Mouse (Mus musculus) CH12.LX (cell line): Measurements from ENCODE around the gene Stt3b. TPM values are rescaled to one million over a fixed set of nuclear protein-coding genes. Genes with fewer than 3 reads are reported as not detected.

Experiments
- DNase-seq: peaks from one replicate; pipeline ENCODE4 v3.0.0-alpha.2; 2013; ENCODE audit errors: extremely low read depth
- H3K27ac ChIP-seq: 2 replicates; pipeline ENCODE4 v1.5.1; 2012; ENCODE audit warnings: low read depth, mild to moderate bottlenecking, control low read depth, moderate library complexity; ENCODE audit not compliant: insufficient read depth
- H3K27me3 ChIP-seq: replicated peaks from 2 replicates; pipeline ENCODE3; 2012; ENCODE audit warnings: inconsistent platforms
- H3K36me3 ChIP-seq, 2 experiments: replicated peaks in 1 of 2; 2 replicates each; pipeline versions ENCODE3 to v1.6.1; 2012; ENCODE audit warnings: inconsistent platforms in 1 of 2, low read length in 1 of 2, mild to moderate bottlenecking in 1 of 2, mixed read lengths in 1 of 2, moderate library complexity in 1 of 2; ENCODE audit not compliant: control insufficient read depth in 1 of 2, insufficient read depth in 1 of 2
- H3K4me1 ChIP-seq, 2 experiments: 2 replicates each; pipeline ENCODE4 v1.6.1; 2012; ENCODE audit warnings: inconsistent platforms in 1 of 2, moderate library complexity in 1 of 2; ENCODE audit not compliant: insufficient read depth in 2 of 2, control insufficient read depth in 1 of 2
- H3K4me2 ChIP-seq: 2 replicates; pipeline ENCODE4 v1.6.1; 2012; ENCODE audit warnings: low read depth, mild to moderate bottlenecking, control low read depth; ENCODE audit not compliant: poor library complexity, insufficient read depth, severe bottlenecking
- H3K4me3 ChIP-seq, 3 experiments: fragments of 150-350 bp in 1 of 3; sonication (generic) in 1 of 3; replicated peaks in 1 of 3; 2 replicates each; pipeline versions ENCODE3 to v1.5.1; 2011 to 2012; ENCODE audit warnings: low read depth in 2 of 3, low read length in 2 of 3, mild to moderate bottlenecking in 2 of 3, moderate library complexity in 2 of 3, control low read depth in 1 of 3, improper control_type of control experiment in 1 of 3, inconsistent platforms in 1 of 3, mixed read lengths in 1 of 3; ENCODE audit not compliant: poor library complexity in 1 of 3
- H3K79me2 ChIP-seq: replicated peaks from 2 replicates; pipeline ENCODE4 v1.6.1; 2012; ENCODE audit warnings: mild to moderate bottlenecking, moderate library complexity; ENCODE audit not compliant: control insufficient read depth, poor library complexity, insufficient read depth, severe bottlenecking; ENCODE audit errors: extremely low read depth
- H3K9ac ChIP-seq: 2 replicates; pipeline ENCODE4 v1.6.1; 2012; ENCODE audit warnings: low read depth, mild to moderate bottlenecking, control low read depth, moderate library complexity; ENCODE audit not compliant: insufficient read depth
- H3K9me3 ChIP-seq: replicated peaks from 2 replicates; pipeline ENCODE3; 2012; ENCODE audit warnings: low read length, inconsistent platforms, mixed read lengths
- BHLHE40 ChIP-seq: IDR thresholded peaks from 2 replicates; pipeline ENCODE4 v1.6.1; 2011; ENCODE audit warnings: mild to moderate bottlenecking, low read depth, low read length, improper control_type of control experiment
- CHD2 ChIP-seq: IDR thresholded peaks from 2 replicates; pipeline ENCODE4 v1.6.1; 2011; ENCODE audit warnings: low read length, improper control_type of control experiment
- E2F4 ChIP-seq: IDR thresholded peaks from 2 replicates; pipeline ENCODE4 v1.6.1; 2011; ENCODE audit warnings: low read depth, low read length, improper control_type of control experiment; ENCODE audit not compliant: insufficient replicate concordance
- GABPA ChIP-seq: IDR thresholded peaks from 2 replicates; pipeline ENCODE4 v1.6.1; 2012; ENCODE audit warnings: low read depth, low read length, improper control_type of control experiment, inconsistent platforms; ENCODE audit not compliant: insufficient replicate concordance
- HCFC1 ChIP-seq: IDR thresholded peaks from 2 replicates; pipeline ENCODE4 v1.6.1; 2012; ENCODE audit warnings: low read depth, mild to moderate bottlenecking, inconsistent platforms, low read length, improper control_type of control experiment
- IRF4 ChIP-seq: IDR thresholded peaks from 2 replicates; pipeline ENCODE4 v1.6.1; 2014; ENCODE audit warnings: low read depth, mild to moderate bottlenecking, inconsistent platforms, low read length, improper control_type of control experiment
- JUND ChIP-seq: conservative IDR thresholded peaks from 2 replicates; pipeline ENCODE4 v1.6.1; 2011; ENCODE audit warnings: low read depth, low read length, improper control_type of control experiment
- MAFK ChIP-seq: IDR thresholded peaks from 2 replicates; pipeline ENCODE4 v1.6.1; 2011; ENCODE audit warnings: low read length, improper control_type of control experiment; ENCODE audit not compliant: insufficient replicate concordance
- MXI1 ChIP-seq: IDR thresholded peaks from 2 replicates; pipeline ENCODE4 v1.6.1; 2011; ENCODE audit warnings: mild to moderate bottlenecking, low read depth, low read length, improper control_type of control experiment
- NELFE ChIP-seq: IDR thresholded peaks from 2 replicates; pipeline ENCODE4 v1.6.1; 2011; ENCODE audit warnings: low read depth, low read length, improper control_type of control experiment
- POLR2A ChIP-seq: IDR thresholded peaks from 2 replicates; pipeline ENCODE4 v1.6.1; 2011; ENCODE audit warnings: low read depth, mild to moderate bottlenecking, improper control_type of control experiment, low read length
- POLR2AphosphoS2 ChIP-seq: IDR thresholded peaks from 2 replicates; pipeline ENCODE4 v1.6.1; 2011; ENCODE audit warnings: low read depth, low read length, improper control_type of control experiment
- SMC3 ChIP-seq: IDR thresholded peaks from 2 replicates; pipeline ENCODE4 v1.6.1; 2011; ENCODE audit warnings: low read depth, low read length, improper control_type of control experiment
- TBP ChIP-seq: conservative IDR thresholded peaks from 2 replicates; pipeline ENCODE4 v1.6.1; 2011; ENCODE audit warnings: low read depth, low read length, improper control_type of control experiment
- TCF12 ChIP-seq: IDR thresholded peaks from 2 replicates; pipeline ENCODE4 v1.6.1; 2014; ENCODE audit warnings: low read depth, mild to moderate bottlenecking, inconsistent platforms, low read length, improper control_type of control experiment
- UBTF ChIP-seq: IDR thresholded peaks from 2 replicates; pipeline ENCODE4 v1.6.1; 2012; ENCODE audit warnings: low read depth, mild to moderate bottlenecking, inconsistent platforms, low read length, improper control_type of control experiment, moderate library complexity
- USF1 ChIP-seq: IDR thresholded peaks from 2 replicates; pipeline ENCODE4 v1.6.1; 2014; ENCODE audit warnings: low read depth, mild to moderate bottlenecking, inconsistent platforms, low read length, improper control_type of control experiment
- ZC3H11A ChIP-seq: IDR thresholded peaks from 2 replicates; pipeline ENCODE4 v1.6.1; 2012; ENCODE audit warnings: low read depth, mild to moderate bottlenecking, inconsistent platforms, low read length, improper control_type of control experiment
- ZKSCAN1 ChIP-seq: IDR thresholded peaks from 2 replicates; pipeline ENCODE4 v1.6.1; 2012; ENCODE audit warnings: low read depth, inconsistent platforms, low read length, improper control_type of control experiment, borderline replicate concordance
- ZNF384 ChIP-seq: IDR thresholded peaks from 2 replicates; pipeline ENCODE4 v1.6.1; 2012; ENCODE audit warnings: low read depth, low read length, improper control_type of control experiment, inconsistent platforms
- dilution Hi-C: fragments of 300-500 bp; cut with MboI; formaldehyde crosslinking; loops from 2 replicates; pipeline ENCODE4 v1.14.3; 2020; ENCODE audit warnings: low sequenced_read_pairs; ENCODE audit not compliant: extremely low pct_unique_long_range_greater_than_20kb, extremely low pct_ligation_motif_present
- in situ Hi-C: fragments of 300-500 bp; cut with MboI; formaldehyde crosslinking; loops from 3 replicates; pipeline ENCODE4 v1.14.3; 2019; ENCODE audit warnings: low sequenced_read_pairs, low pct_ligation_motif_present, low pct_unique_long_range_greater_than_20kb, mixed read lengths
- polyA plus RNA-seq: library from polyadenylated mRNA; unstranded; fragments of >175 nt; gene quantifications from 2 replicates; pipeline ENCODE4 v1.2.1, GENCODE M21; 2012; ENCODE audit warnings: low read depth; ENCODE audit not compliant: insufficient read length
- total RNA-seq, 2 experiments: library from RNA; depleted of rRNA; stranded (reverse); fragments of 300-350 nt in 1 of 2; fragments of >200 nt in 1 of 2; gene quantifications; 2 replicates each; pipeline ENCODE4 v1.2.3; 2012 to 2014

Stt3b gene
- total and polyA plus RNA-seq, 3 experiments = 103 to 155 (median 118) TPM

DNA sequence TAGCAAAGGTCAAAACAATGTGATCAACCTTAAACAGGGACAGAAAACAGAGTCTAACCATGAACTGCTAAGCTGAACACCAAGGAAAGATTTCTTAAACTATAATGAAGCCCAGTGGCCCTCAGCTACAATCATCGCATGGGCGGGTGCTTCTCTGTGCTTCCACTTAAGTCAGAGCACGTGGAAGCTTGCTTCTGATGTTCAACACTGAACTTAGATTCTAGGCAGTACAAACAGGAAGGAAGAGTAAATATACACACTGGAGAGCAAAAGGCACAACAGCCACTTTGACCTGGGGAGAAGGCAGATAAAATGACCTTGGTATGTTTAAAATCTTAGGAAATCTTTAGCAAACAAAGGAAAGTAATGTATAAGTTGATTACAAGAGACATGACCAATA is 38.7 kb downstream of the Stt3b start:
- dilution Hi-C loops (no loop called here), in situ Hi-C loops (no loop called here)
- Histone ChIP-seq H3K27me3 (no peaks in the 10 kb centered on the region), H3K4me1 (peaks cover 0 to 3% of the 10 kb centered on the region in 2 experiments; a peak in 1 of 4 replicates), H3K4me3 (no peak overlapping the region), H3K36me3 (peaks cover 26 to 62% of the 10 kb centered on the region in 2 experiments), H3K4me2 (no peak overlapping the region), H3K27ac (no peak overlapping the region), H3K79me2 (no peaks in the 10 kb centered on the region; the same call in 1 of the 2 replicates), H3K9ac (no peak overlapping the region), H3K9me3 (no peaks in the 10 kb centered on the region)
- no peak for TF ChIP-seq TBP
- no peak for DNase-seq

DNA sequence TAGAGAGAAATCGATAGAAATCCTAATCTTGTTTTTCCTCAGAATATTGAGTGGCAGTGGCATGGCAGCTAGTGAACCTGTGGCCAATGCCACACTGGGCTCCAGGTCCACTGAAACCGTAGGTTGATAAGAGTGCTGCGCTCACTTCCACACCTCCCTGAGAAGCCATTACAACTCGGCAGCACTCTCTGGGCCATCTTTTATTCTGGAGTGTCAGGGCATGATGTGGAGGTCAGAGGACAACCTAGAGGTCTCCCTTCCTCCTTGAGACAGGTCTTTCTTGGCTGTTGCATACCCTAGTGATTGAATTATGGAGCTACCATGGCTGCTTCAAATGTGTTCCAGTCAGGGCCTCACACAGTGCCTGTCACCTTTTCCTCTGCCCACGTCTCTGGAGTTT is 48.3 kb downstream of the Stt3b start:
- H3K9ac ChIP-seq = no peak overlapping the region
- H3K27ac ChIP-seq = no peak overlapping the region
- H3K4me3 ChIP-seq = no peak overlapping the region
- in situ Hi-C loops = no loop called here
- H3K79me2 ChIP-seq = peaks cover 8% of the 10 kb centered on the region; the same call in 1 of the 2 replicates
- H3K4me2 ChIP-seq = no peak overlapping the region
- no peak for TF ChIP-seq ZKSCAN1
- TF ChIP-seq HCFC1 = no peak
- no peak for TF ChIP-seq NELFE
- no peak for TF ChIP-seq JUND
- TF ChIP-seq POLR2AphosphoS2 = no peak
- no peak for TF ChIP-seq GABPA
- no peak for TF ChIP-seq ZNF384
- TF ChIP-seq CHD2 = no peak
- no peak for TF ChIP-seq POLR2A
- TF ChIP-seq SMC3 = no peak
- no peak for TF ChIP-seq UBTF
- no peak for TF ChIP-seq TCF12
- no peak for TF ChIP-seq BHLHE40
- no peak for TF ChIP-seq MAFK
- no peak for TF ChIP-seq TBP
- TF ChIP-seq E2F4 = no peak
- no peak for TF ChIP-seq USF1
- TF ChIP-seq ZC3H11A = no peak
- TF ChIP-seq IRF4 = no peak
- TF ChIP-seq MXI1 = no peak
- no peaks in the 10 kb centered on the region for H3K27me3 ChIP-seq
- no peaks in the 10 kb centered on the region for H3K9me3 ChIP-seq
- peaks cover 29 to 78% of the 10 kb centered on the region in 2 experiments for H3K36me3 ChIP-seq
- H3K4me1 ChIP-seq = no peaks in the 10 kb centered on the region
- dilution Hi-C loops = no loop called here
- DNase-seq = no peak
